Mouse (Mus musculus) E14TG2a.4 (cell line): ENCODE measurements around the gene BC048562.

Experiments
- CTCF ChIP-seq: conservative IDR thresholded peaks from 2 replicates; pipeline ENCODE4 v1.5.1; 2014; ENCODE audit warnings: low read length
- POU5F1 ChIP-seq: IDR thresholded peaks from 2 replicates; pipeline ENCODE4 v1.6.1; 2014; ENCODE audit warnings: low read length, borderline replicate concordance

- no peak for TF ChIP-seq CTCF
- no peak for TF ChIP-seq POU5F1
These were observed 47.7 kb downstream of the BC048562 start for GRCm38 (mm10) chr9:108484021-108484420.
